Mouse (Mus musculus) c-Kit-positive CD71-positive TER-119-positive erythroid progenitor cells, embryonic 14.5 days (primary cell): Measurements from ENCODE around the gene Tenm4.

Source experiments
- DNase-seq: peaks from one replicate; pipeline ENCODE4 v3.0.0-alpha.2; 2013; ENCODE audit warnings: low spot score

Tenm4 gene

GRCm38 (mm10) chr7:96859077-96859476 is 688.0 kb downstream of the Tenm4 start:
- DNase-seq = no peak

DNA sequence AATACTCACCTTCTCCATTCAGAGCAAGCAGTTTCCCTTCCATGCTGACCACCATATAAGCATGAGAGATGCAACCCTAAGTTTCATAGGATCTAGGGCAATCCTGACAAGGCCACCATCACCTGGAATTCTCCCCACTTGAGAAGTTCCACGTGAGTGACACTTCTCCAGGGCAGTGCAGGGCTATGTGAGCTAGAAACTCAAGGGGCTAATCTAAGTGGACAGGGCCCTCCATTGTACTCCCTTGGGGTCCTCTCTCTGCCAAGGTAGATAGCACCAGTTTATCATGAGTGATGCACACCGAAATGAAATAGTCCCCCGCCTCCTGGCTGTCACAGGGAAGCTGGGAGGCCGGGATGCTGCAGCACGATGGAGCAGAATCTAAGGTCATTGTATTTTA is 688.6 kb downstream of the Tenm4 start:
- DNase-seq = no peak

DNA sequence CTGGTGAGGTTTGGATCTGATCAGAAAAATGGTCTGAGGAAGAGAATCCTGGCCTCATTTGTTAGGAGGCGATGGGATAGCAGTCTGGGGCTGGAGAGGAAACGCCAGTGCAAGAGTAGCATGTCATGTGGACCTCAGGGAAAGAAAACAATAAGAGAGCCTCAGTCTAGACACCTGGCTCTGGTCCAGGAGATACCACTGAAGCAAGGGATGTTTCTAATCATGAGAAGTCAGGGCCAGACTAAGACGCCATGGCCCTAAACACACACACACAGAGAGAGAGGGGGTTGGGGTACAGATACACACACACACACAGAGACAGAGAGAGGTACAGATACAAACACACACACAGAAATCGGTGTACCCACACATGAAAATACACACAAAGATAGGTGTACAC is 689.6 kb downstream of the Tenm4 start:
- DNase-seq = no peak

DNA sequence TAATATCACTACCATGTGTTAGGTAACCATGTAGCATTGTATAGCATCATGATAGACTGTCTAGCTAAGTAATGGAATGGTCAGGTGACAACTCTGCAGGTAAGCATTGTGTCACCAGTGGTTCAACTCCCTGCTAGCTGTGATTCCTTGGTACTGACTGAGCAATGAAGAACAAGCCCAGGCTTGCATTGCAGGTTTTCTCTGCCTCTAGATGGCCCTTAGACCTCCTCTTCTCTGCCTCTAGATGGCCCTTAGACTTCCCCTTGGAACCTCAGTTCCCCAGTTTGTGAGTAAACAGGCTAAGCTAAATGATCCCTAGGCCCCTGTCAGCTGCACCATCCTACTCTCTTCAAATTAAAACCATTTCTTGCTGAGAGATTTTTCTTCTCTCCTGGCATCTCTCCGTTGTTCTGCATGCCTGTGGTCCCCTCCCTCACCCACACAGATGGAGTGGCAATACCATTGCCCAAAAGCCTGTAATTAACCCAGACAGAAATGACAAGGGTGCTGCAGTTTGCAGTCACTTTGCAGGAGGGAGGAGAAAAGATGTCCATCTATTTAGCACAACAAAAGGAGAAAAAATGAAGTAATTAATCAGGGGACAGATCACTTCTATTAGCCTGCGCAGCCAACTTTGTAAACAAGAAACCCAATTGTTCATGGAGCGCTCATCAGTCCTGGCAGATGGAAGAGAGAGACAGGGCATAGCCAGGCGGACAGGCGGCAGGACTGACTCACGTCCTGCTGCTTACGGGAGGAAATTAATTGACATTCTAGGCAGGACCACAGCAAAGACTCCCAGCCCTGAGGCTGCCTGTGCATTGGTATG is 694.1 kb downstream of the Tenm4 start:
- no peak for DNase-seq

GRCm38 (mm10) chr7:96869079-96869810 is 698.2 kb downstream of the Tenm4 start:
- DNase-seq = no peak

DNA sequence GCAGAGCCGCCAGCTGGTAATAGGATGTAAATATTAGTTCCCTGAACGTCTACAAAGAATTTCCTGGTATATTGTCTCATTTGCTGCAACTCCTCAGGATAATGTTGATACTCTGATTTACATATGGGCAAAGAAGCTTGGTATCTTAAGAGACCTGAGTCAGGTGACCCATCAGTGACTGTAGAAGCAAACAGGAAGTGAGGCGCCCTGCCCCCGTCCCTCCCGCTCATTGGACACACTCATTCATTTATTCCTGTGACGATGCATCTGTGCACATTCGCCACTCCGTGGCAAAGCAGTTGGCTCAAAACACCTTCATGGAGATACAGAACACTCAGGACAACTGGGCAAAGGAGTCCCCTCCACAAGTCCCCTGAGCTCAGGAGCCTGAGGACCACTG is 699.4 kb downstream of the Tenm4 start:
- DNase-seq = no peak

- DNase-seq = no peak
Observed at GRCm38 (mm10) chr7:96871031-96871430, 700.0 kb downstream of the Tenm4 start.

DNA sequence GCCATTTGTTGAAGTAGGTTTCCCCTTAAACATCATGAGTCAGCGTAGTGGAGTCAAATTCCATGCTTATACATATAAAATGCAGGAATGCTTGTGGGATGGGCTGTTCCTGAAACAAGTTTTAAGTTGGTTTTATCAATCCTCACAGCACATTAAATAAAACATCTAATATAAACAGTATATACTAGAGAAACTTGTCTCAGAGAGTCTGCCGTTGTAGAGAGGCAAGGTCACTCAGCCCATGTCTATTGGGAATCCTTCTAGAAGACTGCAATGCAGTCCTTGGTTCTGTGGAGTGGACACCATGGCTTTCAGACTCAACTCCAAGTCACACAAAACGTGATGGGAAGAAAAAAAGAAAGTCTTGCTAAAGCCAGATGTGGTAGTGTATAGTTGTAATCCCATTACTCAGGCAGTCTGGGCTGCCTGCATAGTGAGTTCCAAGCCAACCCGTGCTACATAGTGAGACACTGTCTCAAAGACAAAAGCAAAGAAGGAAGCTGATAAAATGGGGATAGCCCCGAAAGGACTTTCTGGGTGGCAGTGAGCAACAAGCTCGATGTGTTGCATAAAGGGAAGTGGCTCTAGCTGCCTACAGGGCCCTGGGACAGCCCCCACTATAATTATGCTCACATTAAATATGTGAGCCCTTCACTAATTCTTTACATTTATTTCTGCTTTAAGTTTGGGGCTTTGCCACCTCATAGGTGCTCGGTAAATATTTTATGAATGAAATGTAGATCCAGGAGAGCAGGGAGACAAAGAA is 707.6 kb downstream of the Tenm4 start:
- no peak for DNase-seq

- DNase-seq = no peak
Observed at GRCm38 (mm10) chr7:96879593-96879992, 708.5 kb downstream of the Tenm4 start.

GRCm38 (mm10) chr7:96880221-96880944 is 709.3 kb downstream of the Tenm4 start:
- no peak for DNase-seq

GRCm38 (mm10) chr7:96883297-96883696 is 712.3 kb downstream of the Tenm4 start:
- DNase-seq = no peak

- DNase-seq = no peak
Observed at GRCm38 (mm10) chr7:96887088-96887654, 716.1 kb downstream of the Tenm4 start.

- DNase-seq = no peak
Observed at GRCm38 (mm10) chr7:96889061-96890034, 718.3 kb downstream of the Tenm4 start.

GRCm38 (mm10) chr7:96890035-96890621 is 719.1 kb downstream of the Tenm4 start:
- no peak for DNase-seq

GRCm38 (mm10) chr7:96890987-96891386 is 719.9 kb downstream of the Tenm4 start:
- no peak for DNase-seq

GRCm38 (mm10) chr7:96899036-96899569 is 728.1 kb downstream of the Tenm4 start:
- no peak for DNase-seq

DNA sequence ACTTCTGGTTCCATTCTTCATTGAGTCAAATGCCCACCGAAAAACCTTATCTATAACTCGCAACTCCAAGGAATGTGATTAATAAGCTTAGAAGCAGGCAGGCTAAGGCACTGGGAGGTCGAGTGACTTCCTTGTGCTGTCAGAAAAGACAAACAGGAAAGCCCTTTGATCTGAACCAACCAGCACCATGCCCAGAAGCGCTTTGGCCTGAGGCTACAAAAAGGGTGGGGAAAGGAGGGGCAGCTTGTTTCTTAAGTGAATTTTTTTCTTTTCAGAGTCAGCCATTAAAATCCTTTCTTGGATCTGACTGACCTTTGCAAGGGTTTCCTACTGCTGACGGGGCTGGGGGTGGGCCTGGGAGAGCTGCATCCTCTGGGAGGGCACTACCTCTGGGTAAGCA is 731.1 kb downstream of the Tenm4 start:
- no peak for DNase-seq

GRCm38 (mm10) chr7:96903088-96903985 is 732.3 kb downstream of the Tenm4 start:
- no peak for DNase-seq

DNA sequence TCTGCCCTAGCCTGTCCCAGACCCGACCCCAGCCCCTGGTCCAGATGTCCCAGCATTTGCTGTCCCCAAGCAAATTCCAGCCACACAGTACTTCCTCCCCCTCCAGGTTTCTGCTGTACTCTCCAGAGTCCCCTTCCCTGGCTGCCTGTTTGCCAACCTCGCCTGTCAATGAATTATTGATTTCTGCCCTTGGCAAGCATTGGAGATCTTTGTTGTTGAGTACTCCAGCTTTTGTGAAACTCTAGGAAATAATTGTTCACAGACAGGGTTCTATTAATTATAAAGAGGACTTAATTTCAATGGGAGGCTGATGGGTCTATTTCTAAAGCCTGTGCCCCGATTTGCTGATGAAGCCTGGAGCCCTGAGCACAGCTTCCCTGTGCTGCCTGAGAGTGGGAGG is 733.4 kb downstream of the Tenm4 start:
- no peak for DNase-seq
